Mouse (Mus musculus) kidney, embryonic 14.5 days (tissue): ENCODE data around the gene Tmem11. TPM values are rescaled to one million over a fixed set of nuclear protein-coding genes. Genes with fewer than 3 reads are reported as not detected.
"Not testable (repeated sequence)": the region's sequence is repeated elsewhere in the genome, so short reads cannot be mapped to it uniquely, and the experiment has no call there.

Experiments
- ATAC-seq: fragments of 200-750 bp; cut with Nextera tagmentation; 2 replicates; pipeline ENCODE4 v1.8.0; 2017; ENCODE audit warnings: moderate number of reproducible peaks, mild to moderate bottlenecking, moderate TSS enrichment, moderate library complexity; ENCODE audit not compliant: low FRiP score, low TSS enrichment
- H3K27ac ChIP-seq: fragments of 300-500 bp; sonication (generic); 2 replicates; pipeline ENCODE4 v1.5.1; 2014; ENCODE audit warnings: low read depth, mild to moderate bottlenecking, low read length, moderate library complexity, mixed read lengths
- H3K27me3 ChIP-seq: fragments of 300-500 bp; sonication (generic); 2 replicates; pipeline ENCODE4 v1.6.1; 2014; ENCODE audit warnings: mild to moderate bottlenecking, low read length; ENCODE audit not compliant: control insufficient read depth, insufficient read depth
- H3K36me3 ChIP-seq: fragments of 300-500 bp; sonication (generic); 2 replicates; pipeline ENCODE4 v1.6.1; 2014; ENCODE audit warnings: low read length, mixed read lengths; ENCODE audit not compliant: control insufficient read depth, insufficient read depth
- H3K4me1 ChIP-seq: fragments of 300-500 bp; sonication (generic); 2 replicates; pipeline ENCODE4 v1.6.1; 2014; ENCODE audit warnings: low read length, mixed read lengths; ENCODE audit not compliant: control insufficient read depth, insufficient read depth
- H3K4me2 ChIP-seq: fragments of 300-500 bp; sonication (generic); replicated peaks from 2 replicates; pipeline ENCODE4 v1.6.1; 2014; ENCODE audit warnings: low read depth, mild to moderate bottlenecking, low read length
- H3K4me3 ChIP-seq: fragments of 300-500 bp; sonication (generic); 2 replicates; pipeline ENCODE4 v1.5.1; 2014; ENCODE audit warnings: mild to moderate bottlenecking, low read length
- H3K9ac ChIP-seq: fragments of 300-500 bp; sonication (generic); 2 replicates; pipeline ENCODE4 v1.6.1; 2014; ENCODE audit warnings: low read depth, mild to moderate bottlenecking, low read length, moderate library complexity
- H3K9me3 ChIP-seq: fragments of 300-500 bp; sonication (generic); 2 replicates; pipeline ENCODE4 v1.6.1; 2016; ENCODE audit warnings: low read length; ENCODE audit not compliant: control insufficient read depth
- WGBS: fragments of 180-500 bp; shearing (Covaris S2); extraction: QIAGEN DNeasy Blood & Tissue Kit; methylation state at CpG from one replicate; pipeline ENCODE4 v1.1.7; 2014; 5-methylcytosine and 5-hydroxymethylcytosine counted together
- polyA plus RNA-seq: library from polyadenylated mRNA; unstranded; fragments of >200 nt; fragmentation: Nextera tagmentation; extraction: Ambion mirVana; gene quantifications from 2 replicates; pipeline ENCODE4 v1.2.1, GENCODE M21; 2014

The Tmem11 gene
- polyA plus RNA-seq, 1 experiment from 2014 or later: 72.9 TPM

DNA sequence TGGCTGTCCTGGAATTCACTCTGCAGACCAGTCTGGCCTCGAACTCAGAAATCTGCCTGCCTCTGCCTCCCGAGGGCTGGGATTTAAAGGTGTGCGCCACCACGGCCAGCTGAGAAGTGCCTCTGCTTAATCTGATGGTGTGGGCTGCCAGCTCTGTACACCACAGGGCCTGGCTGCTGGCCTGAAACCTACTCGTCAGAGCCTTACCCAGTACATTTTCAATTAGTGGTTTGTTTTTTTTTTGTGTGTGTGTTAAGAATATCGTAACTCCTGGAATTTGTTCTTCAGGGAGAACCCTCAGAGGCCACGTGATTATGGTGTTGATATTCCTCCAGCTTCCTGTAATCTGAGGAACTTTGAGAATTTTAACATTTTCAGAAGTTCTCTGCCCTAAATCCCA, 22.9 kb upstream of the Tmem11 start:
- Histone ChIP-seq H3K9ac (no peak overlapping the region), H3K4me1 (peaks cover 5% of the 10 kb centered on the region; the same call in 1 of the 2 replicates), H3K36me3 (peaks cover 24% of the 10 kb centered on the region), H3K27me3 (no peaks in the 10 kb centered on the region), H3K9me3 (no peaks in the 10 kb centered on the region), H3K4me2 (no peak overlapping the region), H3K4me3 (no peak overlapping the region), H3K27ac (no peak overlapping the region)
- 77% methylated on average over 7 of the region's 7 CpGs for WGBS
- ATAC-seq: no peak

DNA sequence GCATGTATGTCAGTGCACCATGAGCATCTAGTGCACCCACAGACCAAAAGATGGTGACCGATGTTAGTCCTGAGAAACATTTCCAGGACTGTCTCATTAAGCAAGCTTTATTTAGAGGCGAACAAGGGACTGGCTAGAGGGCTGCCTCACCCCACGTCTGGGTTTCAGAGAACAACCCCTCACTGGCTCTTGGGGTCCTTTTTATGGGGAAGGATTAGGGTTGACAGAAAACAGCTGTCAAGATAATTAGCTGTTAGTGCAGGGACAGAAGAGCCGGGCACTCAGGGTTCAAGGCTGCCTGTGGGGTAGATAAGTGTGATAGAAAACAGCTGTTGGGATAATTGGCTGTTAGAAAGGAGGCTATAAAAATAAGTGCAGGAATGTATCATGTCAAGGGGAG, 16.8 kb upstream of the Tmem11 start:
- H3K4me2 ChIP-seq: no peak overlapping the region
- peak; percentile 95 for ATAC-seq
- peaks cover 10% of the 10 kb centered on the region for H3K4me1 ChIP-seq
- no peaks in the 10 kb centered on the region for H3K9me3 ChIP-seq
- no peak overlapping the region for H3K4me3 ChIP-seq
- peak overlapping the region; percentile 62; the same call in 1 of the 2 replicates for H3K27ac ChIP-seq
- H3K36me3 ChIP-seq: no peaks in the 10 kb centered on the region
- WGBS: 13% methylated on average over 4 of the region's 4 CpGs
- H3K9ac ChIP-seq: no peak overlapping the region
- H3K27me3 ChIP-seq: no peaks in the 10 kb centered on the region

DNA sequence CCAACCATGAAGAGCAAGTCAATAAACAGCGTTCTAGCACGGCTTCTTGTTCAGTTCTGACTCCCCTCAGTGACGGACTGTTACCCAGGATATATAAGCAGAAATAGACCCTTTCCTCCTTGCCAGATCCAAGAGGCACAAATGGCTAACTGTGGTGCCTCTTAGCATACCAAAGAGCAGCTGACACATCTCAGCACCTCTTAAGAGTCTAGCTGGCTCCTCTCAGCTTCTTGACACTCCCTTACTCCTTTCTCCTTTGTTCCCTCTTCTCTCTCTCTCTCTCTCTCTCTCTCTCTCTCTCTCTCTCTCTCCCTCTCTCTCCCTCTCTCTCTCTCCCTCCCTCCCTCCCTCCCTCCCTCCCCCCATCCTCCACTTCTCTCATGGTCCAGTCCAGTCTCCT, 11.7 kb upstream of the Tmem11 start:
- no peaks in the 10 kb centered on the region for H3K9me3 ChIP-seq
- WGBS: 6% methylated on average over 3 of the region's 3 CpGs
- H3K4me2 ChIP-seq: no peak overlapping the region
- no peak for ATAC-seq
- H3K36me3 ChIP-seq: no peaks in the 10 kb centered on the region
- H3K4me3 ChIP-seq: no peak overlapping the region
- H3K27ac ChIP-seq: no peak overlapping the region
- H3K4me1 ChIP-seq: peaks cover 7% of the 10 kb centered on the region
- no peaks in the 10 kb centered on the region for H3K27me3 ChIP-seq
- no peak overlapping the region for H3K9ac ChIP-seq

DNA sequence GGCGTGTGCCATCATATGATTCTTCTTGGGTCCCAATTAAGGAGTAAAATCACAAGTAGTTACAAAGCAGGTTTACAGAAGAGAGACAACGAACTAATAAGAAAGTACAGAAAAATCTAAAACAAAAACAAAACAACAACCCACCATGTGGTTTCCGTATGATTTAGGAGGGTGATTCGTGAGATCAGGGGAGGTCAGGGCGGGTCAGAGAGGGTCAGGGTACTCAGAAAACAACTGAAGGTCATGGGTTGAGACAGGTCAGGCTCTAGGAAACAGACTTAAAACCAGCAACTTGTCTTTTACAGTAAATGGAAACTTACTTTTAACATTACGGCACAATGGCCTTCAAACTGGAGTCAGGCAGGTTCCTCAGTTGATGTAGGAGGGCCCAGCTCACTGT, 11.2 kb upstream of the Tmem11 start:
- H3K4me1 ChIP-seq: peaks cover 7% of the 10 kb centered on the region
- H3K4me2 ChIP-seq: no peak overlapping the region
- H3K4me3 ChIP-seq: no peak overlapping the region
- H3K27ac ChIP-seq: no peak overlapping the region
- no peaks in the 10 kb centered on the region for H3K36me3 ChIP-seq
- H3K27me3 ChIP-seq: no peaks in the 10 kb centered on the region
- ATAC-seq: no peak
- H3K9ac ChIP-seq: no peak overlapping the region
- 27% methylated on average over 6 of the region's 6 CpGs for WGBS
- no peaks in the 10 kb centered on the region for H3K9me3 ChIP-seq

DNA sequence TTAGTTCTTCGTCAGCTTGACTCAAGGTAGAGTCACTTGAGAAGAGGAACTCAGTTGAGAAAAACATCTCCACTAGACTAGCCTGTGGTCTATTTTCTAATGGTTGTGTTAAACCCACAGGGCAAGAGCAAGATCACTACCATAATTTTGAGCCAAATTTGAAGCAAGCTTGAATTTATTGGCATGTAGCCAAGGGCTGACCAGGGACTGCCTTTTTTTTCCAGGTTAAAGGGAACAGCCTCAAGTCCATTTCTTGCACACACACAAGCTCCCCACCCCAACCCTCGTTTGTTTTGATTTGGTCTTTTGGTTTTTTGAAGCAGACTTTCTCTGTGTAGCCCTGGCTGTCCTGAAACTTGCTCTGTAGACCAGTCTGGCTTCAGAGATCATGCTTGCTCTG, 10.8 kb upstream of the Tmem11 start:
- Histone ChIP-seq H3K27me3 (no peaks in the 10 kb centered on the region), H3K4me3 (no peak overlapping the region), H3K36me3 (no peaks in the 10 kb centered on the region), H3K27ac (0 out of 2 replicates have a peak overlapping the region, but pooled peaks have one; percentile 4), H3K9me3 (no peaks in the 10 kb centered on the region), H3K4me2 (no peak overlapping the region), H3K9ac (no peak overlapping the region), H3K4me1 (peaks cover 7% of the 10 kb centered on the region)
- ATAC-seq: no peak
- 47% methylated on average over 2 of the region's 2 CpGs for WGBS

DNA sequence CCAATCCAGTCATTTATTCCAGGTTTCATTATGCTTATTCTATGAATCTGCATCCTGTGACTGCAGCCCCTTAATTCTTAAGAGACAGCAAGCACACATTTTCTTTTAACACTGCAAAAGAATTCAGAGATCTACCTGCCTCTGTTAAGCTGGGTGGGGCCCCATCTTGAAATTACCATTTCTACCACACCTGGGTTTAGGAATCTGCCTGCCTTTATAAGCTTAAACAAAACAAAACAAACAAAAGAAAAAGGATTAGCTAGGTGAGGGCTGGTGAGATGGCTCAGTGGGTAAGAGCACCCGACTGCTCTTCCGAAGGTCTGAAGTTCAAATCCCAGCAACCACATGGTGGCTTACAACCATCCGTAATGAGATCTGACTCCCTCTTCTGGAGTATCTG, 7.9 kb upstream of the Tmem11 start:
- not testable (repeated sequence) for H3K27ac ChIP-seq, ATAC-seq, H3K4me2 ChIP-seq, H3K9me3 ChIP-seq, H3K27me3 ChIP-seq, H3K4me1 ChIP-seq, H3K36me3 ChIP-seq, H3K9ac ChIP-seq, H3K4me3 ChIP-seq
- 91% methylated on average over 2 of the region's 3 CpGs for WGBS

DNA sequence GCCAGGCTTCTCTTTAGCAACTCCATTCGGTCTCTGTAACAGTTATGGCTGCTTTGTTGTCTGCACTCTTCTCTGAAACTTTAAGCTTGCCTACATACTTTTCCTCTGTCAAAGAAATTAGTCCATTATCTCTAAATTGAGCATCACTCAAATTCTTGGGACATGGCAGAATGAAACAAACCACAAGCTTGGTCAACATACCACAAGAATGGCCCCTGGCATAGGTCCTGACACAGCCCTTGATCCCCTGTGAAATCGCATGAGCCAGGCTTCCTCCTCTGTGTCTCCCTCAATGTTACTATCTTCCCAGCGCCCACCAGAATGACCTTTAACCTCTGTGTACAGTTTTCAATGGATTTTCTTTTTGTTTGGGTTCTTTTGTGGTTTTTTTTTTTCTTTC, 3.3 kb upstream of the Tmem11 start:
- Histone ChIP-seq H3K4me1 (peaks cover 3% of the 10 kb centered on the region), H3K27ac (no peak overlapping the region), H3K4me2 (no peak overlapping the region), H3K36me3 (no peaks in the 10 kb centered on the region), H3K4me3 (no peak overlapping the region), H3K9me3 (no peaks in the 10 kb centered on the region), H3K27me3 (no peaks in the 10 kb centered on the region), H3K9ac (no peak overlapping the region)
- ATAC-seq: no peak
- WGBS: 81% methylated on average over 3 of the region's 3 CpGs

DNA sequence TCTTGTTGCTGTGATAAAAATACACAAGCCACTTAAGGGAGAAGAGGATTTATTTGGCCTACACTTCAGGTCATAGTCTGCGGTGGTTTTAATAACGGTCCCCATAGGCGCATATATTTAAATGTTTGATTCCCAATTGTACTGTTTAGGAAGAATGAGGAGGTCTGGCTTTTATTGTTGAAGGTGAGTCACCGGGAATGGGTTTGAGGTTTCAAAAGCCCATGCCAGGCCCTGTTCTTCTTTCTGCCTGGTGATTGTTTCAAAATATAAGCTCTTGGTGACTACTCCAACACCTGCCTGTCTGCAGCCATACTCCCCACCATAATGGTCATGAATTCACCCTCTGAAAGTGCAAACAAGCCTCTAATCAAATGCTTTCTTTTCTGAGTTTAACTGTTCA, 1.5 kb upstream of the Tmem11 start:
- H3K27ac ChIP-seq: no peak overlapping the region
- H3K9ac ChIP-seq: no peak overlapping the region
- no peak overlapping the region for H3K4me3 ChIP-seq
- H3K4me1 ChIP-seq: peaks cover 15% of the 10 kb centered on the region
- WGBS: 92% methylated on average over 4 of the region's 4 CpGs
- no peaks in the 10 kb centered on the region; the same call in 1 of the 2 replicates for H3K36me3 ChIP-seq
- H3K9me3 ChIP-seq: no peaks in the 10 kb centered on the region
- H3K27me3 ChIP-seq: no peaks in the 10 kb centered on the region
- H3K4me2 ChIP-seq: no peak overlapping the region
- ATAC-seq: no peak

DNA sequence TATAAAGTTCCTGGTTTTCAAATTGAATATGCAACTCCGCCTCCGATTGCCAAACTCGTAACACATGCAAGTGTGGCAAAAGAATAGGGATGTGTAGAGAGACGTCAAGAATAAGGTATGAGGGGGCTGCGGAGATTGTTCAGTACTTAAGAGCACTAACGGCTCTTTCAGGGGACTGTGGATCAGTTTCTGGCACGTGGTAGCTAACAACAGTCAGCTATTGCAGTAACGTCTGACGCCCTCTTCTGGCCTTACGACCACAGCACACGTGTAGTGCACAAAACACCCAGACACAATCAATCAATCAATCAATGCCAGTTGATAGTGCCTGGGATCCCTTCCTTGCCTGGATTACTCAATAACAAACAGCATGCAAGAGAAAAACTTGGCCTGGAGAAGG, 351 bp upstream of the Tmem11 start:
- no peak for ATAC-seq
- no peaks in the 10 kb centered on the region; the same call in 1 of the 2 replicates for H3K36me3 ChIP-seq
- H3K4me3 ChIP-seq: peak overlapping the region; percentile 78

More for the DNA sequence above, 351 bp upstream of the Tmem11 start:
- peak overlapping the region; percentile 92 for H3K9ac ChIP-seq
- peaks cover 19% of the 10 kb centered on the region for H3K4me1 ChIP-seq
- H3K4me2 ChIP-seq: peak overlapping the region; percentile 53
- H3K27ac ChIP-seq: peak overlapping the region; percentile 93
- H3K9me3 ChIP-seq: no peaks in the 10 kb centered on the region
- H3K27me3 ChIP-seq: no peaks in the 10 kb centered on the region
- WGBS: 3% methylated on average over 11 of the region's 11 CpGs
